Mouse (Mus musculus): ENCODE measurements around the gene Dbndd1.
A peak's percentile ranks its signal among the peaks of the same experiment; 100 is the strongest.
"Not testable (repeated sequence)": the region's sequence is repeated elsewhere in the genome, so short reads cannot be mapped to it uniquely, and the experiment has no call there.

Gene Dbndd1

DNA sequence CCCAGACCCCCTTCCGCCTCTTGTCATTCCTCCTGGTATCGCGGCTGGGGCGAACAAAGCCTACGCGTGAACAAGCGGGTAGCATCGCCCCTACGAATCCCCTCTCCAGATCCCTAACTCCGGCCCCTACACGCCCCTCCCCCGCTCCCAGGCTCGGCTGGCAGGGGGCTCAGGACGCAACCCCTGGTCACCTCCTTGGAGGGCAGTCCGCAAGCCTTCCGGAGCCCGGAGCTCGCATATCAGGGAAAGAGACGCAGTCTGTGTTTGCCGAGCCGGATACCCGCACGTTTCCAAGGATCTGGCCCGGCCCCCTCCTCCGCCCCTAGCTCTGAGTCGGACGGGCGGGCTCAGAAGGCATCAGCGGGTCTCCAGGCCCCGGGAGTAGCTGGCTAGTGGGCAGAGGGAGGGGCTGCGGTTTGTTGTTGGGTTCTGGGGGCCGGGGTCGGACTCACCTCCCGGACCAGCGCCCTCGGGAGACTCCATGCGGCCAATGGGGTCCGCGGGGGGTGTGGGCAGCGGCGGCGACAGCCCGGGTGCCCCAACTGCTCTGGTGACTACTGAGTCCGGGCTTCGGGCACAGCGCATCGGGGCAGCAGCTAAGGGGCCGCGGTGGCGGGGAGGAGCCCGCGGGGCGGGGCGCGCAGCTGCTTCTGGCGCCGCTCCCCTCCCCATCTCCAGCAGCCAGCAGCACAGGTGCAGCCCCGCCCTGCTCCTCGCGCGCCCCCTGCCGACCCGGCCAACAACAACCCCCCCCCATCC lies at the start of gene Dbndd1:
Dbndd1 (minus strand) TSS at position 683 of the 759 bp plus-strand sequence.
- DNase-seq (ENCODE audit: low spot score) = peak; percentile 72

DNA sequence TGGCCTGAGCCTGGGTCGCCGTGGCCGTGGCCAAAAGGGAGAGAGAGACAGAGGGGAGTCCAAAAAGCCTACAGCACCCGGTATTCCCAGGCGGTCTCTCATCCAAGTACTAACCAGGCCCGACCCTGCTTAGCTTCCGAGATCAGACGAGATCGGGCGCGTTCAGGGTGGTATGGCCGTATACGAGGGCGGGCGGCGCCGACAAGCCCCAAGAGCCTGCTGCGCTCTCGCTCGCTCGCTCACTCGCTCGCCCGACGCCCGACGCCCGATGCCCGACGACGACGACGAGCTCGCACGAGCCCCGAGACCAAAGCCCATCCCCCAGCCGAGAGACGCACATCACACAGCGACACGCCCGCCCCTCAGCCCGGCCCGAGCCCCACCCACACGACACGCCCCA lies 49.0 kb upstream of the Dbndd1 start:
- DNase-seq (ENCODE audit: low spot score) = not testable (repeated sequence)

DNA sequence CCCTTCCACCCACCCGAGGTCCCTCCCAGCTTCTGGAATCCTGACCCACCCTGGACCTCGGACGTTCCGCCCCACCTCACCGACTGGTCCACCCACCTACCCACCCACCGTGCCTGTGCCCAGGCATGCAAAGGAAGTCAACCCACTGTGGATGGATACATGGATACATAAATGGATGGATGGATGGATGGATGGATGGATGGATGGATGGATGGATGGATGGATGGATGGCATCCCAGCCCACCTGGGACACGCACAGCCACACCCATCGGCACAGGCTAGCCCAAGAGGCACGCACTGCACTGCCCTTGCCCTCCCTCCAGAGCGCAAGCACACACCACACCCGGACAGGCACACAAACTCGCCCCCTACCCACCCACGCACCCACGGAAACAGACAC lies 22.4 kb upstream of the Dbndd1 start:
- DNase-seq (ENCODE audit: low spot score) = not testable (repeated sequence)

DNA sequence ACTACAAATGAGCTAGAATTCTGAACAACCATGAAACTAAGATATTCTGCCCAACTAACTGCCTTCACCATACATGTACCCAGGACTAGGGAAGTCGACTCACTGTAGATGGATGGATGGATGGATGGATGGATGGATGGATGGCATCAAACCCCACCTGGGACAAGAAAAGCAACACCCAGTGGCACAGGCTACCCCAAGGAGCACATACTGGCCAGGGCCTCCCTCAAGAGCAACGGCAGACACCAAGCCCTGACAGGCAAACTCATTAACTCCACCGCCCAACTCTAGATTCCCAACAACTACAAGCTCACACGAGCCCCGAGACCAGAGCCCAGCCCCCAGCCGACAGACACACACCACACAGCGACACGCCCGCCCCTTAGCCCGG lies 21.7 kb upstream of the Dbndd1 start:
- no peak for DNase-seq (ENCODE audit: low spot score)

DNA sequence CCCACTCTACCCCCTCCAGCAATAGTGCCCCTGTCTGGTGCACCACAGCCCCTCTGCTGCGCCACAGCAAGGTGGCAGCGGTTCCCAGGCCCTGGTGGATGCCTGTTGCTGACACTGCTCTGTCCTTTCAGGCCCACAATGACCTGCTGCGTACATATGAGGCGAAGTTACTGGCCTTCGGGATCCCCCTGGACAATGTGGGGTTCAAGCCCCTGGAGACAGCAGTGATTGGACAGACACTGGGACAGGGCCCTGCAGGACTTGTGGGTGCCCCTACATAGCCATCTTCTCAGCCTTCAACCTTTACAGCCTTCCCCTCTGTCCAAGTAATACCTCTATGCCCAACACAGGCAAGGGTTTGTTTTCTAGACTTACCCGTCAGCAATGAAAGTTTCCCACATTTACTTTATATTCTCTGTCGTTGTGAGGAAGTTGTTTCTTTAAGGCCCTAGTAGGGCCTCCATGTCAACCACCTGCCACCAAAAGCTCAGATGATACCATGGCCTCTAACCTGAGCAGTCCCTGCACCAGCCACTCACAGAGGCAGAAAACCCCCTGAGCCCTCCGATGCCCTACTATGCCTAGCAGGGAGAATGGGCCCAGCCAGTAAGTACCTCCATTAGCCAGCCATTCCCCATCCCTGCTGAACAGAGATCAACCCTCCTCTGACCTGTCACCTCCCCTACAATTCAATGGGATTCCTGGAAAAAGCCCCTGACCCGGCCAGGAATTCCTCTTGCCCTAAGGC lies 21.2 kb upstream of the Dbndd1 start:
- no peak for DNase-seq (ENCODE audit: low spot score)

DNA sequence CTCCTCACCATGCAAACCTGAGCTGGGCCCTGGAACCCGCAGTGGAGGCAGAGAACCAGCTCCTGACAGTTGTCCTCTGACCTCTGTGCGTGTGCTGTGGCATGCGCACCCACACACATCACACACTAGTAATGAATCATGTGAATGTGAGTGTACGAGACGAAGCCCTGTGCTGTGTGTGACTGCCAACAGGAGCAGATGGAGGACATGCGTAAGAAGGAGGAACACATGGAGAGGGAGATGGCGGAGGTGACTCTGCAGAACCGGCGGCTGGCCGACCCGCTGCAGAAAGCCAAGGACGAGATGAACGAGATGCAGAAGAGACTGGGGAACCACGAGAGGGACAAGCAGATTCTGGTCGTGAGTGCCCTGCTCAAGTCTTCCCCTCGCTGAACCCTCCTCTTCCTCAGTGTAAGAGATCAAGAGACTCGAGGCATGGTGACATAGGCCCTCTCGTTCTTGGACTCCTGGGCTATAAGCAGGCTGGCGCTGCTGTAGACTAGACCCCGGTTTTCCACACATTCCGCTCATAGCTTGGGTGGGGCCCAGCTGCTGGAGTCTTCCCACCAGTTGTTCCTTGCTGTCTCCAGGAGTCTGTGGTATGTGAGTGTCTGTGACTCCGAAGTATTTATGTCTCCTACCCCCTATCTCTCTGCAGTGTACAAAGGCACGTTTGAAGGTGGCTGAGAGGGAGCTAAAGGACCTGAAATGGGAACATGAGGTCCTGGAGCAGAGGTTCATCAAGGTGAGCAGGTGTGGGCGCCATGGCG lies 12.6 kb upstream of the Dbndd1 start:
- DNase-seq (ENCODE audit: low spot score) = no peak

DNA sequence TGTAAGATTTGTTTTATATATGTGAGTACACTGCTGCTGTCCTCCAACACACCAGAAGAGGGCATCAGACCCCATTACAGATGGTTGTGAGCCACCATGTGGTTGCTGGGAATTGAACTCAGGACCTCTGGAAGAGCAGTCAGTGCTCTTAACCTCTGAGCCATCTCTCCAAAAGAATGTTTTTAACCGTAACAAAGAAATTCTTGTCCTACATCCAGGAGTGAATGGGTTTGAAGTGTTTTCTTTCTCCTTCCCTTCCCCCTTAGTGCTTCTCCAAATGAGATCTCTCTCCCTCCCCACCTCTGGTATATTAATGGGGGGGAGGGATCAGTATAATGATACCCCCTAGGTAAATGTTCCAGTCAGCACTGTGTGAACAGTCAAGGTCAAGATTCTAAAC lies 4.8 kb upstream of the Dbndd1 start:
- DNase-seq (ENCODE audit: low spot score) = not testable (repeated sequence)

DNA sequence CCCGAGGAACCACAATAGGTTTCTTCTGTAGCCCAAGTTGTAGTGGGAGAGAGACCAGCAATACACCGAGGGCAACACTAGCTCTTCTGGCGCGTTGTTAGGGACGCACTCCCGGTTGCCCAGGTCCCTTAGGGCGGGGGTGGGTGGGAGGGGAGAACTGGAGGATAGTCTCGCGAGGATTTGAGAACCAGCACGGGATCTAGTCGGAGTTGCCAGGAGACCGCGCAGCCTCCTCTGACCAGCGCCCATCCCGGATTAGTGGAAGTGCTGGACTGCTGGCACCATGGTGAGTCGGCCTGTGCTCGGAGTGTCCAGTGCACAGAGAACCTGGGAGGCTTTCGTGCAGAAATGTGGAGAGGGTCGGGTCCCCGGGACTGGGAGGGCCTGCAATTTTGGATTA lies 3.4 kb upstream of the Dbndd1 start, which contains the start of gene Gas8:
Gas8 (plus strand) TSS at position 168 of the 400 bp plus-strand sequence.
- DNase-seq (ENCODE audit: low spot score) = peak; percentile 97

DNA sequence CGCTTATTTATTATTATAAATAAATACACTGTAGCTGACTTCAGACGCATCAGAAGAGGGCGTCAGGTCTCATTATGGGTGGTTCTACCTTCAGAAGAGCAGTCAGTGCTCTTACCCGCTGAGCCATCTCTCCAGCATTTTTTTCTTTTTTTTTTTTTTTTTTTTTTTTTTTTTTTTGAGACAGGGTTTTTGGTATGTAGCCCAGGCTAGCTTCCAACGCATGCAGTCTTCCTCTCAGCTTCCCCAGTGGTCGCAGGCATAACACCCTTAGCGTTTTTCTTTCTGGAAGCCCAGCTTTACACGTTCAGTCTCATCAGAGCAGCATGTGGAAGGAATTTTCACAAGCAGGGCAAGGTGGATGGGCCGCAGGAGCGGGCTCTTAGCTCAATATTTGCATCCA lies 2.9 kb upstream of the Dbndd1 start:
- no peak for DNase-seq (ENCODE audit: low spot score)

DNA sequence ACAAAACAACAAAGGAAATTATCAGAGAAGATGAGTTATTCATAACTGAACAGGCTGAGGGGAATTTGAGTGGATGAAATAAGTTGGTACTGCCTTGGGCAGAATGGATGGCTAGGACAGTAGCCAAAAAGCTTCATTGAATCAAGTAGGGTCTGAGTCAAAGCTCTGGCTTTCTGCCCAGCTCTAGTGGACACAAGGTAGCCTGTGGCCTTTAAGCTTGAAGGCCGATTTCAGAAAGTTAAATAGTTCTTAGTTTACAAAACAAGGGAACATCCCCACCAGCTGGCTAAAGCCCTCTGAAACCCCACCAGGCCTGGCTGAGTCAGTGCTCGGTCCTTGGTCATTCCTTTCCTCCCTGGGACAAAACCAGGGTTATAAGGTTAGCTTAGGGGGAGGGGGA lies 1.3 kb upstream of the Dbndd1 start:
- no peak for DNase-seq (ENCODE audit: low spot score)

DNA sequence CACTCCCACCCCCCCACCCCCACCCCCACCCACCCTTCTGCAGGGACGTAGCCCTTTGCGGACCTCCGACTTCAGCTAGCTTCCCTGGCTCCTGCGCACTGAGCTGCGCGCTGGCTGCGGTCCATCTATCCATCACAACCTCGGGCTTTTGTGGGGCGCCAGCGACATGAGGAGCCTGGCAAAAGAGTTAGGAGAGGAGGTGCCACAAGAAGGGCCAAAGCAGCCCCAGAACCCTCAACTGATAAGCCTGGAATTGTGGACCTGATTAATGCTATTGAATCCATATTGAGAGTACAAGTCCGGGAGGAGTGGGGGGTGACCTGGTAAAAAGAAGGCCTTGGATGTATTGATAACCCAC lies 256 bp upstream of the Dbndd1 start:
- DNase-seq (ENCODE audit: low spot score) = no peak

DNA sequence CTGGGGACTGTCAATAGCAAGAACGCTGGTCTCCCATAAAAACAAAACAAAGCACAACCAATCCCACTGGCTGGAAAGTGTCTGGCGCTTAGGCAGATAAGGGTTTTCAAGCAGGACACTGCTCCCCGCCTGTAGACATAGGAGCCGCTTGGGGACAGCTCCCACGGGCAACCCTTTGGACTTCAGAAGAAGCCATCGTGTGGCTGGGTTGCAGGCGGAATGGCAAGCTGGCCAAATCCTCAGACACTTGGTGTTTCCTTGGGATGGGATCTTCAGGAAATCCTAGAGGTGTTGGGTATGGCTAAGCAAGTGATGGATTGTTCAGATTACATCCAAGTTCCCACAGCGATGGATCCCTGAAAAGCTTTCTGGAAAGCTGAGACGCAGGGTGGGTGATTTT lies 1.1 kb downstream of the Dbndd1 start:
- DNase-seq (ENCODE audit: low spot score) = peak; percentile 27

DNA sequence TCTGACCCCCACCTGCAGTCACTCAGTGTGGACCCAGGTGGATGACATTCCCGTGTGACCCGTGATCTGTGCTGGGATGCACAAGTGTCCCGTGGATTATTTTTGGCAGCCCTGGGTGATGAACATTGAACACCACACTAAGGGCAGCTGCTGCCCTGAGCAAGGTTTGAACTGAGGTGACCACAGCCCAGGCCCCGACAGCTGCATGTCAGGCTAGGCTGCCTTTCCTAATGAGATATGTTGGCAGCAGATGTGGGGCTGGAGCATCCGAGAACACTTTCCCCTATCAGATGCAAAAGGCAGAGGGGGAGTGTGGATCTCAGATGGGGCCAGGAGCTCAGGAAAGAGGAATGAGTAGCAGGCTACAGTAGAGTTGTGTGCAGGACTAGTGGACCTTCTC lies 4.4 kb downstream of the Dbndd1 start:
- no peak for DNase-seq (ENCODE audit: low spot score)

DNA sequence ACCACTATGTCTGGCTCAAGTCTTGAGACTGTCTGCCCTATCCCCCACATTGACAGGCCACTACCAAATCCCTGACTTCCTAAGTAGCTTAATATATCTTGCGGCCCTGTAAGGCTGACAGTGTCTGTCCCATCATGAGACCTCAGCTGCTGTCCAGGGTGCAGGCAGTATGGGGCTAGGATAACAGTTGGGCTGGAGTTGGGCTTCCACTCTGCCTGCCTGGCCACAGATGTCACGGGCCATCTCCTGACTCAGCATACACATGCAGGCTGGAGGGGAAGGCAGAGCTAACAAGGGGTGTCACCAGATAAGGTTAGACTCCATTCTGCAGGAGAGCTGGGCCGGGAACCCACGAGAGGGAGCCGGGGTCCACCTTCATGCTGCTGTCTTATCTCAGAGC lies 8.1 kb downstream of the Dbndd1 start:
- no peak for DNase-seq (ENCODE audit: low spot score)

DNA sequence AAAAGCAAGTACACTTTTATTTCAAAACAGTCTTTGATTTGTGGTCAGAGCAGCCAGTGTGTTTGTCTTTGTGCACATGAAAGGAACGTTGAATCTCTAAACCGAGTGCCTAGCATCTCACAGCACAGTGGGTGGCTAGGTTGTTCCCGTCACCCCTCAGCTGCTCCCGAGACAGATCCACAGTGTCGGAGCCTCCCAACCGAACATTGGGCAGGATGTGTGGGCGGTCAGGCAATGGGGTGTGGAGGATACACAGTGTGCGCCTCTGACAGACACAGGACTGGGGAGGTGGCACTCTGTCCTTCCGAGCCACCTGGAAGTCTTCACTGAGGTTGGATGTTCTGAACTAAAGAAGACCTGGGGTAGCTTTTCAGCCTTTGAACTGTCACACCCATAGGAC lies 9.6 kb downstream of the Dbndd1 start:
- DNase-seq (ENCODE audit: low spot score) = no peak

DNA sequence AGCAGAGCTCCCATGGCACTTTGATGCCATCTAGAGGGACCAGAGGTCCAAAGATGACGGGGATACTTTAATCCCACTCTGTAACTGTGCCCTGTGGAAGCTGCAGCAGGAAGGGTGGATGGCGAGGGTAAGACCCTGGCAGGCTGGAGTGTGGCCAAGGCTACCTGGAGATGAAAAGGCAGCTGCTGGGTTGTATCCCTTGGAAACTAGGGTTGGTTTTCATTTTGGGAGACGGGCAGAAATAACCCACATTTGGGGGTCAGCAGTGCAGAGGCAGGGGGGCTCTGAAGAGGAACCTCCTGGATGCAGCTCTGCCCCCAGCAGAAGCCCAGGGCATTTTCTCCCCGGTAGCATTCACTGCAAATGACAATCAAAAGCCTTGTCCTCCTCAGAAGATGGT lies 10.0 kb downstream of the Dbndd1 start:
- no peak for DNase-seq (ENCODE audit: low spot score)

DNA sequence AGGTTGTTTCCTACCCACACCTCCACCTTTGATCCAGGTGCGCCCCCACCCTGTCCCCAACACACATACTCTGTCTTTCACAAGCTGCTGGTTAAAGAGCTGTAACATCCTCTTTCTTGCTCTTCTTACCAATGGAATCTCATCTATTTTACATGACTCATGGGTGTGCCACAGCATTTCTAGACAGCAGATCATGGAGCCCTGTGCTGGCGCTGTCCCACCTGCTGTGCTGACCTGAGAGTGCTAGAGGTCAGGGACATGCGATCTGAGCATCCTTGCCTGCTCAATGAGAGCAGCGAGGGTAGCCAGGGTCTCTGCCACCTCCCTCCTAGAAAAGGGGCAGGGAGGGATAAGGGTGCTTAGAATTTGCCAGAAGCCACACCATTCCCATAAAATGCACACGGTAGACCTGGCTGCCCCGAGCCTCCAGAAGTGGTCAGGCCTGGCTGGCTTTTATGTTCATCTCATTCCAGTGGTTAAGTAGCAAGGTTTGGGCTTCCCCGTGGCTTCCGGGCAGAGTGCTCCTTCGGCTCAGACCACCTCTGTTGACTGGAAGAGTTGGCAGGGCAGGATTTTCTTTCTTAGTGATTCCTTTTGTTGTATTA lies 10.6 kb downstream of the Dbndd1 start:
- DNase-seq (ENCODE audit: low spot score) = no peak

DNA sequence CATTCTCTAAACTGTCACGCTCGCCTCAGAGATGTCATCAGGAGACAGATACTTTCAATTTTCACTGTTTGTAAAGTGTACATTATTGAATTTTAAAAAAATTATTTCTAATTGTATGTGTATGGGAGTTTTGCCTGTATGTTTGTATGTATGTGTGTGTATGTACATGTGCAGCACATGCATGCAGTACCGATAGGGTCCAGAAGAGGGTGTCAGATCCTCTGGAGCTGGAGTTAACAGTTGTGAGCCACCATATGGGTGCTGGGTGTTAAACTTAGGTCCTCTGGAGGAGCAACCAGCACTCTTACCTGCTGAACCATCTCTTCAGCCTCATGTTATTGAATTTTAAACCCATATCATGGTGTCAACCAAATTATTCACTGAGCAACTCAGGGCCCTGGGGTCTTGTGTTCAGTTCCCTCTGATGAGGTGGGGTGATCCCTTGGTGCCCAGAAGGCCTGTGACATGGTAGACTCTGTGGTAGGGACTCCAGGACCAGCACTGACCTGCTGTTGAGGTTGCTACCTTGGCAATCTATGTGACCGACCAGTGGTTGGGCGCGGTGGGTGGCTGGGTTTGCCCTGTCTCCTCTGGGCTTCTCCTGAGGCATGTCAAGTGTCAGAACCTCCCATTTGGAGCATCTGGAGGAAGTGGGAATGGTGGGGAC lies 11.3 kb downstream of the Dbndd1 start:
- DNase-seq (ENCODE audit: low spot score) = no peak

DNA sequence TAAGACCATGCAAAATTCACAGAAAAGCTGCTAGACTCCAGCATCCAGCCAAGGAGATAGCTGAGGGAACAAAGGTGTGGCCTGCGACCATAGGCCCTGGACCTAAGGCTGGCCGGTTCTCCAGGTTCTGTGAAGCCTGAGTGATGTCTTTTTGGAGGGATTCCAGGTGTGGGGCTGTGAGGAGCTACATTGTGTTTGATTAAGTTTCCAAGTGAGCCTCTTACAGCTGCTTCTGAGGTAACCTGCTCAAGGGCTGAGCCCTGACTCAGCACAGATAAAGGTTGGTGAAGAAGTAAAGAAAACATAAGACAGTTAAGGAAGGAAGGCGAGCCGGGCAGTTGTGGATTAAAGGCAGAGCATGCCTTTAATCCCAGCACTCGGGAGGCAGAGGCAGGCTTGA lies 13.1 kb downstream of the Dbndd1 start:
- no peak for DNase-seq (ENCODE audit: low spot score)

DNA sequence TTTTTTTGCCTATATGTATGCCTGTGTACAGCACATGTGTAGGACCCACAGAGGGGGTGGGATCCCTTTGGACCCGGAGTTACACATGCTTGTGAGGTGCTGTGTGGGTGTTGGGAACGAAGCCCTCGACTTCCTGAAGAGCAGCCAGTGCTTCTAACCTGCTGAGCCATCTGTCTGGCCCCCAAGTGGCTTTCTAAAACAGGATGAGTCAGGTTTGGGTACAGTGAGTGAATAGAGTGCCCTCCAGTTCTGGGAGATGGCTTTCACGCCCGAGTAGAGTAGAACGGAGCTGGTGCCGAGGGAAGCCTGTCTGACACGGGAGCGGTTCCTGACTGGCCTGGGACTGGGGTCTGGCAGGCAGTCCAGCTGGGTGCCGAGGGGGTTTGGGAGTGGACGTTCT lies 15.7 kb downstream of the Dbndd1 start:
- DNase-seq (ENCODE audit: low spot score) = no peak

DNA sequence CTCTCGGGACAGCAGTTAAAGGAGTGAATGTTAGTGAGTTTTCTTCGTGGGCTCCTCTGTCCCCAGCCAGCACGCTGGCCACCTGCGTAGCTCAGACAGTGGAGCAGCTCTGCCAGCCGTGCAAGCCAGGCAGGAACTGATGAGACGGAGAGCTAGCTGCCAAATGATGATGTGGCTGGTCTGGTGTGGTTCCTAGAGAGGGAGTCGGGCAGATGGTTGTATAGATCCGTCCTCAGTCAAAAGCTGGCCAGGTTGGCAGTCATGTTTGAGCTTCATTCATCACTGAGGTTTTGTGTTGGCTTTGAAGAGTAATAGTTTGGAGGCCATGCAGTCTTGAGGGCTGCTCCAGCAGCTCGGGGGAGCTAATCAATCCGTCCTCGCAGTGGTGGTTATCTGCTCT lies 16.3 kb downstream of the Dbndd1 start:
- no peak for DNase-seq (ENCODE audit: low spot score)

DNA sequence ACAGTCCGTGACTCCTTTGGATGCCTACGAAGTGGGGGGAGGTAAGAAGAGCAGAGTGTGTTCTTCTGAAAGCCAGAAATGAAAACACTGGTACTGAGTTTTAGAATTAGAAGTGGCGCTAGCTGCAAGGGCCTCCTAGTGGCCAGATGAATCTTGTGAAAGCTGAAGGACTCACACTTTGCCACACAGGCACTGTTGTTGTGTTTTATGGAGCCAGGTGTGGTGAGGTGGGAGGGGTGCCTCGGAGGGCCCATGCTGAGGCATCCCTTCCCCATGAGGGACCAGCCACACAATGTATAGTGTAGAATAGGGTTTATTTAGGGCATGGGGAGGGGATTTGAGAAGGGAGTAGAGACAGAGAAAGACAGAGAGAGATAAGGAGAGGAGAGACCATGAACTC lies 17.6 kb downstream of the Dbndd1 start:
- no peak for DNase-seq (ENCODE audit: low spot score)

Measured in embryo, embryonic 10 days (tissue).